Mouse (Mus musculus) MEL (cell line): ENCODE measurements at regions not wholly inside any gene's neighbourhood (a gene's known extent, or its start where the extent isn't known, plus 50 kb on each side); places are given as distances from the start of the nearest gene placed in this dataset.

Experiments
- BHLHE40 ChIP-seq: IDR thresholded peaks from 2 replicates; pipeline ENCODE4 v1.6.1; 2012; ENCODE audit warnings: low read depth, mild to moderate bottlenecking, inconsistent platforms, low read length, improper control_type of control experiment, borderline replicate concordance
- CHD2 ChIP-seq: IDR thresholded peaks from 2 replicates; pipeline ENCODE4 v1.6.1; 2011; ENCODE audit warnings: low read length, improper control_type of control experiment
- CTCF ChIP-seq, 3 experiments: IDR thresholded peaks in 2 of 3; conservative IDR thresholded peaks in 1 of 3; 2 replicates each; pipeline ENCODE4 v1.5.1; 2011 to 2012; ENCODE audit warnings: low read length in 3 of 3, low read depth in 2 of 3, mild to moderate bottlenecking in 2 of 3, improper control_type of control experiment in 1 of 3, inconsistent platforms in 1 of 3, mixed read lengths in 1 of 3, moderate library complexity in 1 of 3; ENCODE audit not compliant: control insufficient read depth in 1 of 3, insufficient read depth in 1 of 3, poor library complexity in 1 of 3, severe bottlenecking in 1 of 3
- EP300 ChIP-seq, 2 experiments: IDR thresholded peaks; 2 replicates each; pipeline ENCODE4 v1.6.1; 2011; ENCODE audit warnings: improper control_type of control experiment in 2 of 2, low read length in 2 of 2, low read depth in 1 of 2, mild to moderate bottlenecking in 1 of 2
- NRF1 ChIP-seq: IDR thresholded peaks from 2 replicates; pipeline ENCODE4 v1.6.1; 2014; ENCODE audit warnings: low read depth, mild to moderate bottlenecking, inconsistent platforms, low read length, improper control_type of control experiment, moderate library complexity; ENCODE audit not compliant: poor library complexity, insufficient read depth, severe bottlenecking
- POLR2A ChIP-seq, 2 experiments: IDR thresholded peaks; 2 replicates each; pipeline ENCODE4 v1.6.1; 2011 to 2012; ENCODE audit warnings: low read length in 2 of 2, mild to moderate bottlenecking in 2 of 2, control low read depth in 1 of 2, improper control_type of control experiment in 1 of 2, low read depth in 1 of 2, moderate library complexity in 1 of 2; ENCODE audit not compliant: control insufficient read depth in 1 of 2, insufficient read depth in 1 of 2, poor library complexity in 1 of 2
- POLR2AphosphoS2 ChIP-seq: IDR thresholded peaks from 2 replicates; pipeline ENCODE4 v1.6.1; 2011; ENCODE audit warnings: low read length, improper control_type of control experiment
- RAD21 ChIP-seq: IDR thresholded peaks from 2 replicates; pipeline ENCODE4 v1.6.1; 2011; ENCODE audit warnings: mild to moderate bottlenecking, low read depth, low read length, improper control_type of control experiment
- SIN3A ChIP-seq: IDR thresholded peaks from 2 replicates; pipeline ENCODE4 v1.6.1; 2012; ENCODE audit warnings: low read length, improper control_type of control experiment, inconsistent platforms
- USF2 ChIP-seq, 2 experiments: IDR thresholded peaks; 2 replicates each; pipeline ENCODE4 v1.6.1; 2011 to 2012; ENCODE audit warnings: improper control_type of control experiment in 2 of 2, low read length in 2 of 2, borderline replicate concordance in 1 of 2, inconsistent platforms in 1 of 2, low read depth in 1 of 2, mild to moderate bottlenecking in 1 of 2; ENCODE audit not compliant: insufficient read depth in 1 of 2

- TF ChIP-seq CHD2 (no peak), POLR2AphosphoS2 (no peak), RAD21 (no peak), SIN3A (no peak), POLR2A (IDR thresholded peaks at IDR 0.05; ENCODE audit: control insufficient read depth in 1 of 2, insufficient read depth in 1 of 2, low read depth in 1 of 2, low read length in 2 of 2, poor library complexity in 1 of 2) (no peak), CTCF (IDR thresholded peaks at IDR 0.05 in 2 of 3, conservative IDR thresholded peaks at IDR 0.05 in 1 of 3; ENCODE audit: control insufficient read depth in 1 of 3, insufficient read depth in 1 of 3, low read depth in 2 of 3, low read length in 3 of 3, poor library complexity in 1 of 3, severe bottlenecking in 1 of 3) (no peak), BHLHE40 (no peak), EP300 (IDR thresholded peaks at IDR 0.05; ENCODE audit: low read depth in 1 of 2, low read length in 2 of 2) (no peak), USF2 (IDR thresholded peaks at IDR 0.05; ENCODE audit: borderline replicate concordance in 1 of 2, insufficient read depth in 1 of 2, low read depth in 1 of 2, low read length in 2 of 2) (no peak), NRF1 (no peak)
These were observed 81.6 kb upstream of the Rasgrf1 start for GRCm38 (mm10) chr9:89828156-89828555.
